8 mouse cellular contexts compared by ENCODE assay signal in the genomic region with DNA sequence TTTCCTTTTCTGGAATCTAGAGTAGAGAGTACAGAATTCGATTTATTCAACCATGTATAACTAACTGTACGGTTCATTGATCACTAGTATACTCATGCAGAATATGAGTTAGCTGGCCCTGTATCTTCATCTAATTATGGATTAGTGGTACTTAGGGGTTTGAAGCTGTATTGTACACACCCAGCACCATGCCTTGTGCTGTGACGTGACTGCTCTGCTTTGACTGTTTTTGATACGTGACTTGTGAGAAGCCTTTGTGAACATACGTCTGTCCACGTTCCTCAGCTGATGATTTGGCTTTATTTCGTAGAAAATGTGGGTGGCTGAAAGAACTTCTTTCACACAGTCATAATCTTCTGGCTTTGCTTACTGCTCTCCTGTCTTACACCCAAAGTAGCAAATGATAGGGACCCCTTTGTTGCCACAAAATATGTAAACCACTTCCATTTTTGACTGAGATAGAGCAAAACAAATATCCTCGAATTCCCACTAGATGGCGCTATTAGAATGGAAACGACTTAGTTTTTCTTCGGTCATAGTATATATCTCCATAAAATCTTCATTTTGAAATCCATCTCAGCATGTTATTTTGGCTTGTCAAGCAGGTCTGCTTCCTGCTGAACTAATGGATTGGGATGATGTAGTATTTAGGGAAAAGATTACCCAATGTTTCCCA.
DNase-seq lines count a peak whose midpoint lies in the region; ATAC-seq and TF ChIP-seq lines count a peak whose summit lies in the region.

No protein-coding gene starts in this region.

- DNase-seq in limb, embryonic 10.5 days (ENCODE audit: low spot score): no peak
- DNase-seq in Patski (ENCODE audit: low read depth, low spot score): no peak
- DNase-seq in layer of hippocampus, adult 9-11 months: peak; percentile 9
- DNase-seq in retina, adult 2 months (ENCODE audit: low read depth, low spot score): peak; percentile 39
- DNase-seq in gastrocnemius, postnatal 4 days (ENCODE audit: low spot score in 2 of 2): no peak
- no peak for DNase-seq in gastrocnemius, postnatal 10 days

- in situ Hi-C loops in Patski (cut with MboI; ENCODE audit: low pct_unique_long_range_greater_than_20kb): loop anchor here (5.0 to 25.0 kb wide), 7 partner anchors 869 to 1714 kb away; a partner anchor contains a TSS

- no peaks in the 10 kb centered on the region for H3K36me3 ChIP-seq in limb, embryonic 12.5 days
- H3K36me3 ChIP-seq in limb, embryonic 10.5 days: no peaks in the 10 kb centered on the region
- H3K36me3 ChIP-seq in forebrain, embryonic 12.5 days (replicated peaks): no peaks in the 10 kb centered on the region

- peak; percentile 56 for TF ChIP-seq CTCF in Patski (IDR thresholded peaks at IDR 0.05)

- H3K4me3 ChIP-seq in limb, embryonic 12.5 days (replicated peaks): no peak overlapping the region
- H3K4me3 ChIP-seq in limb, embryonic 10.5 days: no peak overlapping the region
- H3K4me3 ChIP-seq in forebrain, embryonic 12.5 days (replicated peaks): no peak overlapping the region

- peak overlapping the region; percentile 45; the same call in 1 of the 2 replicates for H3K4me2 ChIP-seq in limb, embryonic 12.5 days
- H3K4me2 ChIP-seq in forebrain, embryonic 12.5 days: peak overlapping the region; percentile 50; the same call in 1 of the 2 replicates

- H3K9me3 ChIP-seq in limb, embryonic 12.5 days: no peaks in the 10 kb centered on the region
- H3K9me3 ChIP-seq in limb, embryonic 10.5 days (replicated peaks): no peaks in the 10 kb centered on the region
- H3K9me3 ChIP-seq in forebrain, embryonic 12.5 days: no peaks in the 10 kb centered on the region

- 49% methylated on average over 11 of the region's 11 CpGs for WGBS in limb, embryonic 12.5 days
- 54% methylated on average over 11 of the region's 11 CpGs for WGBS in limb, embryonic 10.5 days
- 37% methylated on average over 11 of the region's 11 CpGs for WGBS in forebrain, embryonic 12.5 days

- no peaks in the 10 kb centered on the region for H3K27me3 ChIP-seq in limb, embryonic 12.5 days
- H3K27me3 ChIP-seq in limb, embryonic 10.5 days (ENCODE audit: low read depth, poor library complexity, severe bottlenecking): no peaks in the 10 kb centered on the region
- peaks cover 5% of the 10 kb centered on the region for H3K27me3 ChIP-seq in Patski
- no peaks in the 10 kb centered on the region; the same call in 1 of the 2 replicates for H3K27me3 ChIP-seq in forebrain, embryonic 12.5 days

- ATAC-seq in limb, embryonic 12.5 days (ENCODE audit: insufficient number of reproducible peaks, insufficient read depth, low FRiP score, low TSS enrichment, low read depth): no peak
- no peak for ATAC-seq in Patski
- peak; percentile 53 for ATAC-seq in forebrain, embryonic 12.5 days (ENCODE audit: low FRiP score)

- H3K27ac ChIP-seq in limb, embryonic 12.5 days: no peak overlapping the region
- no peak overlapping the region for H3K27ac ChIP-seq in limb, embryonic 10.5 days
- H3K27ac ChIP-seq in forebrain, embryonic 12.5 days: no peak overlapping the region

- POLR2A ChIA-PET in Patski (lab: Charles Lee): no interaction called here

- CTCF ChIA-PET in Patski (lab: Charles Lee): interaction anchor here (1.0 to 1.2 kb wide), 2 partner anchors 879 to 909 kb away, joined by 3 to 6 read pairs; no protein-coding TSS in a partner anchor

- H3K9ac ChIP-seq in limb, embryonic 12.5 days (replicated peaks): no peak overlapping the region
- no peak overlapping the region for H3K9ac ChIP-seq in forebrain, embryonic 12.5 days

- 0 out of 2 replicates have a peak, but pooled peaks cover 10% of the 10 kb centered on the region for H3K4me1 ChIP-seq in limb, embryonic 12.5 days (replicated peaks)
- peaks cover 7% of the 10 kb centered on the region for H3K4me1 ChIP-seq in limb, embryonic 10.5 days
- peaks cover 9% of the 10 kb centered on the region for H3K4me1 ChIP-seq in forebrain, embryonic 12.5 days

Comparison
In these comparisons a context has a peak if more than half of its experiments do, and no peak if none do; other contexts are left out.
1. DNase-seq: peak in layer of hippocampus, adult 9-11 months (single experiment) and retina, adult 2 months (single experiment); none in limb, embryonic 10.5 days (single experiment), Patski (single experiment), gastrocnemius, postnatal 4 days (0 of 2) and gastrocnemius, postnatal 10 days (single experiment).